Mouse (Mus musculus) megakaryocyte progenitor cell, adult 5-6 weeks (primary cell): ENCODE data around the gene Tfdp2. TPM values are rescaled to one million over a fixed set of nuclear protein-coding genes. Genes with fewer than 3 reads are reported as not detected.
A peak's percentile ranks its signal among the peaks of the same experiment; 100 is the strongest.

Source experiments
- ATAC-seq: replicated peaks from 2 replicates; pipeline ENCODE4 v1.8.0; 2016; ENCODE audit warnings: mild to moderate bottlenecking, moderate TSS enrichment, inconsistent platforms; ENCODE audit not compliant: poor library complexity
- total RNA-seq, 2 experiments: library from RNA; stranded (forward) in 1 of 2; stranded (reverse) in 1 of 2; fragments of 157-497, 149-512 nt in 1 of 2; fragments of 200-1000 nt in 1 of 2; gene quantifications; 2 replicates each; pipeline versions ENCODE4 v1.2.3 to v1.2.4; 2015 to 2017

Gene Tfdp2
- total RNA-seq, 2 experiments from 2014 or later = 25.2 to 35.0 TPM

DNA sequence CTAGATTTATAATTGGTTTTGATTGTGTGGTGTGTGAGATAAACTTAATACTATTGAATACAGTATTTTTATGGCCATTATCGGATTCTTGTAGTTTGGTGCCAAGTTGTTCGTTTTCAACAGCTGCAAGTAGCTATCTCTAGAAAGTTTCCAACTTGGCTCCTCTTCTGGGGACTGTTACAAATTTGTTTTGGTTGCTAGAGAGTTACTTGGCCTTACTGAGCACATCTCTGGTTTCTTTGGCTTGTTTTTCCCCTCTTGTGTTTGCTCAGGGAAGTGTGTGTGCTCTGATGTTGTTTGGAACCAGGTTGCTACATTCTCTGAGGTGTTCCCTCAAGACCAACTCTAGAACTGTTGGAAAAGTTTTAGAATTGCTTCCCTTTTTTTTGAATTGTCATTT is 27.2 kb downstream of the Tfdp2 start:
- no peak for ATAC-seq

GRCm38 (mm10) chr9:96228285-96228684 is 32.2 kb downstream of the Tfdp2 start:
- 0 out of 2 replicates have a peak, but pooled peaks have one; percentile 44 for ATAC-seq

- ATAC-seq = no peak
These were observed 34.2 kb downstream of the Tfdp2 start for GRCm38 (mm10) chr9:96230271-96230670.

DNA sequence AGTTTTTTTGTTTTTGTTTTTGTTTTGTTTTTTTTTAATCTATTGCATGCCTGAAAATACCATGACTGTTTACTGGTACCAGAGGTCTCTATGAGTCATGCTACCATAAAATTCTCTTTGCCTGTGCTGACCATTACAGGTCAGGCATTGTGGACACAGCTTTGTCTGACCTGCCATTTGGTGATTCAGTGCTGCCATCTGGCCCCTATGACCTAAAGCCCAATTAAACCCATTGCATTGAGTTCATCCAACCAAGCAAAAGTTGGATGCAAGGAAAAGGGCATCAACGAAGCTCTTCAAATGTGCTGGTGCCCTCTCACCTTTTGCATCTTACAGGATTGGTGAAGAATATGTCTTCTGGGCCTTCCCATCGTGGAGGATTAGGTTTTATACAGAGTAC is 39.4 kb downstream of the Tfdp2 start:
- ATAC-seq = no peak

GRCm38 (mm10) chr9:96237391-96237790 is 41.3 kb downstream of the Tfdp2 start:
- ATAC-seq = 0 out of 2 replicates have a peak, but pooled peaks have one; percentile 10

DNA sequence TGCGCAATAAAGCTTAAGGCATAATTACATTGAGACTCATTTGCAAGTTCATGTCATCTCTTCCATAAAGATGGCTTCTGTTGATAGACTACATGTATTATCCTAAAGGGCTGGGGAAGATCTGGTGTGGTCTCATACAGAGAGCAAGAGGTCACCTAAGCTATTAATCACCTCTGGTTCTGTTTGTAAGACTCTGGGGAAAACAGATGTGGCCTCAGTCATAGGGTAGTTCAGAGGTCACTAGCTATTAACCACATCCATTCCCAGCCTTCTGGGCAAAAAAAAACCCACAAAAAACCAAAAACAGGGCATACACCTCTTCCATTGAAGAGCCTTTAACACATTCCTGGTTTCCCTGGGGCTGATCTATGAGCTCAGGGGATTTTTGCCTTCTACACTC is 42.2 kb downstream of the Tfdp2 start:
- ATAC-seq = no peak

DNA sequence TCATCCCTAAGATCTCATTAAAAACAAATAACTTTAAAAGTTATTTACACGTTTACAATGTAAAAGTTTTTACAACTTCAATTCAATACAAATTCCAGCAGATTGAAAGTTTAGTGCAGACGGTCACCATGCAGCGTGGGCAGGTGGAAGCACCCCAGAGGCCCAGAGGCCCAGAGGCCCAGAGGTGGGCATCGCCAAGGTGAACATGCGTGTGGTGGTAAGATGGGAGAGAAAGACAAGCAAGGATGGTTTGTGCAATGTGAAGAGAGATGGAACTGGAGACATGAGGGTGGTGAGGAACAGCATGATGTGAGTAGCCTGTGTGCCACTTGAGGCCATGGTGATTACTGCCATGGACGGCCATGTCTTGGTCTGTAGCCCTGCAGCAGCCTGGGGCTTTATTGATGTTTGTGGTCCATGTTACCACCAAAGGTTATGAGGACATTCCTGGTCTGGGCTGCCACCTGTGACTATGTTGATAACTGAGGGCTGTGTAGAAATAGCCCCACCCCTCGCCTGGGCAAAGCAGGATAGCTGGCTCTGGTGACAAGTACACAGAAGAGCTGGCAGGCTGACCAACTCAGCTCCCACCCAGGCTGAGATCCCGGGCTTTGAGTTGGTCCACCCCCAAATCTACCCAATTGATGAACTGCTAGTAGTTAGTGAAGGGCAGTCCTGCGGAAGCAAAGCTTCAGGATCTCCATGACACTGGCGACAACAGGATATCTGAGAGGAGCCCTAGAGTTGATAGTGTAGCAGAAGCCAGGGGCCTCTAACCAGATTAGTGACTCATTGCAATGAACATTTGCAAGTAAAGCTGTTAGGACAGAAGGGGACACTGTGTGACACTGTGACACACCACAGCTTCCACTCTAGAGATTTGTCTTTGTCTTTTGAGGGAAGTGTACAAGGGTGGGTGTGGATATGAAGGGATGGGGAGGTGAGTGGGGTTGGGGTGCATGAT is 45.3 kb downstream of the Tfdp2 start:
- peak; percentile 86 for ATAC-seq

DNA sequence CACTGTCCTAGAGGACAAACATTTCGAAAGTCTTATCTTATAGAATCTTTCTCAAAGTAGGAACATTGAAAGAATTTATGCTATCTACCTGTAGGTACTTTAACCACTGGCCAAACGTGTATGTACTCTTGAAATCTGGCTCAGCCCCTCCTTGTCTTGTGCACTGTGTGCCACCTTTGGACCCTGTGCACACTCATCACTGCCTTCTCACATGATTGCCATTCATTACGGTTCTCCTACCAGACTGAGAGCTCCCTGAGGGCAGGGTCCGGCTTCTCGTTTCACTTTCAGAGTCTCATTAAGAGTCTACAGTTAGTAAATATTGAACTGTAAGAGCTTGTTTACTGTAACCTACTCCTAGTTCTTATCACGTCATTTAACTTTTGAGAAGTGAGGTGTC is 47.8 kb downstream of the Tfdp2 start:
- no peak for ATAC-seq

DNA sequence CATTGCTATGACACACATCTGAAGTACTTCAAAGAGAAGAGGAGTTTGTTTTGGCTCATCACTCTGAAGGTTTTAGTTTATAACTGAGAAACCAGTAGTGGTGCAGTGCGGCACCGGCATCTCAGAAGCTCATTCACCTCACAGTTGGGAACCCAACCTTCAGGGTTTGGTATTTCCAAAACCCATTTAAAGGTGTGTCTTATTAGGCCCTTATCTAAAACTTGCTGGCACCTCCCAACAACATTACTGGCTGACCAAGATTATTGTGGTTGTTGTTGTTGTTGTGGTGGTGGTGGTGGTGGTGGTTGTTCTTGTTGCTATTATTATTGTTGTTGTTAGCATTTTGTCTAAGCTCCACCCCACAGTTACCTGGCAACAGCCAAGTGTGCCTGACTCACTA is 58.7 kb downstream of the Tfdp2 start:
- peak; percentile 25; the same call in 1 of the 2 replicates for ATAC-seq

- ATAC-seq = peak; percentile 91
These were observed 62.4 kb downstream of the Tfdp2 start for GRCm38 (mm10) chr9:96258478-96258877.

GRCm38 (mm10) chr9:96259017-96259512 is 63.0 kb downstream of the Tfdp2 start:
- ATAC-seq = peak; percentile 79

DNA sequence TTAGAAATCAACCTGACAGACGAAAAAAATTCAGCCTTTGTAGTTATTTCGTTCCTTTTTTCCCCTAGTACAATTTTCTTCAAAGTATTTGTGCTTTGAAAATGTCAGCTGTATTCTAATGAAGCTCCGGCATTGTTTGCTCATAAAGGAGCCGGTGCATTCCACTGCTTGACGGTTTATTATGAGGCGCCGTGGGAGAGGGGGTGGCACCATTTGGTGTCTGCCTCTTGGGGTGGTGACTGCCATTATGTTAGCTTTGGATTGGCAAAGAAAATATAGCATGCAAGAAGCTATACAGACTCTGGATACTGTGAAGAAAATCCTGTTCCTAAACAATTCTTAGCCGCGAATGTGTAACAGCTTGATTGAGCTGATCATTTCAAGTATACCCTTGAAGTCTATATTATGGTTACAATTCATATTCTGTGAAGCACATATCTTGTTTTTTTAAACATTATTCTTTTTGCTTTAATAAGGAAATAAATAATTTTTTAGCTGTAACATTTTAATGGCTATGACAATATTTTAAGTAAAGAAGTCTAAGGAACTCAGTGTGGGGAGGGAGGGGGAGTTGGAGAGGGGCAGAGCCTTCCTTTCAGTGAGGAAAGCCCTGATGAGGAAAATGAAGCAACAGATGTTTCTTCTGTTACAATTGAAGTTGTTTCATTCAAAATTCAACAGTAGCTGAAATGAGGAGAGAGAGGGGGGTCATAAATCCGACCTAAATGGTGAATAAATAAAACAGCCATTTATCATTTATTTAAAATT is 63.9 kb downstream of the Tfdp2 start:
- peak; percentile 66 for ATAC-seq

GRCm38 (mm10) chr9:96261101-96261500 is 65.0 kb downstream of the Tfdp2 start:
- ATAC-seq = no peak

- no peak for ATAC-seq
These were observed 65.9 kb downstream of the Tfdp2 start for GRCm38 (mm10) chr9:96261980-96262379.

- ATAC-seq = peak; percentile 98
These were observed 70.9 kb downstream of the Tfdp2 start for GRCm38 (mm10) chr9:96266793-96267558.

DNA sequence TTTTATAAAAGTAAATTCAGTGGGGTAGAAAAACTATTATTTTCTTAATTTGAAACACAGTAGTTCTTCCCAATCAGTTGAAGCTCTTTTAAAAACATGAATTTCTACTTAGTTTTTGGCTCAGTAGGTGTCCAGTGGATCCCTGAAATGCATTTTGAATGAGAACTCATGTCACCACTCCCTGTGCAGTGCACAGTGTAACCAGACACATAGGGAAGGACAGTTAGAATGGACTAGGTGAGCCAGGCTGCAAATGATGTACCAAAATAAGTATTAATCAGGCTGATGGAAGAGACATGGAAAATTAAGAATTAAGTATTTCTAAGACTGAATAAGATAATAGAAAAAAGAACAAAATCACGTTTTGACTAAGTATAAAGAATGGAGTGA is 71.5 kb downstream of the Tfdp2 start:
- ATAC-seq = no peak

- ATAC-seq = no peak
These were observed 73.7 kb downstream of the Tfdp2 start for GRCm38 (mm10) chr9:96269726-96270125.

GRCm38 (mm10) chr9:96275543-96275942 is 79.5 kb downstream of the Tfdp2 start:
- no peak for ATAC-seq

GRCm38 (mm10) chr9:96281497-96281896 is 85.4 kb downstream of the Tfdp2 start:
- ATAC-seq = no peak

DNA sequence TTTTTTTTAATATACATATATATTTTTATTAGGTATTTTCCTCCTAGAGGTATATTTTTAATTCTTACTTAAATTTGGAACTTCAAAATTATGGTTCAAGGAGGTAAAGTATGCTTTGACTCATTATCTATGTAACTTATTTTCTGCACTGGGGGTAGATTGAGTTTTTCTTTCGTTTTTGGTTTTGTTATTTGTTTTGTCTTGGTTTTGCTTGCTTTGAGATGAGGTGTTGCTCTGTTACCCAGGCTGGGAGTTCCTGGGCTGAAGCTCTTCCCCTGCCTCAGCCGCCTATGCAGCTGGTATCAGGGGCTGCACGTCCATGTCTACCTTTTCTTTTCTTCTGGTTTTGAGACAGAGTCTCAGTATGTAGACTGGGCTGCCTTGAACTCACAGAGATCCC is 86.0 kb downstream of the Tfdp2 start:
- ATAC-seq = no peak

- ATAC-seq = peak; percentile 69
These were observed 88.8 kb downstream of the Tfdp2 start for GRCm38 (mm10) chr9:96284916-96285315.
